Mouse (Mus musculus): ENCODE results near the gene Stim1.

DNA sequence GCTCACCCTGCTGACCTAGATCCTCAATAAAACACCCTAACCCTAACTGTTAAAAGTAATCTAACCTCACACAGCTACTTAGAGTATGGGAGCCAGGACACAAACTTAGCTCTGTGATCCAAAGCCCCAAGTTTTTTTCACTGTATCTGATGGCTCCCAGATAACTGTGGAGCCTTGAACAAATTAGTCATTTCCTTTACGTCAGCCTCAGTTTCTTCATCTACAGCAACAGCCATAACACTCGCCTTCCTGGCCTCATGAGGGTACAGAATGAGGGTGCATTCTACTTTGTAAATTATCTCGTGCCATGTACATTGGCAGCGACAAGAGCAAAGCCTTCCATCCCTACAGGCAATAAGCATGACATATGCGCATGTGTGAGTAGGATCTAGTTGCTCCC is 25.2 kb upstream of the Stim1 start:
- no peak for TF ChIP-seq CTCF (conservative IDR thresholded peaks at IDR 0.05 in 1 of 2, IDR thresholded peaks at IDR 0.05 in 1 of 2; ENCODE audit: low read depth in 2 of 2, low read length in 2 of 2)
- no peak for TF ChIP-seq ZC3H11A (IDR thresholded peaks at IDR 0.05; ENCODE audit: low read depth, low read length)

Measured in CH12.LX (cell line).